Mouse (Mus musculus) thymus, postnatal 4 days (tissue): ENCODE results near the gene Jak1.

Experiments
- DNase-seq: peaks from one replicate; pipeline ENCODE4 v3.0.0; 2021

Jak1 gene

DNA sequence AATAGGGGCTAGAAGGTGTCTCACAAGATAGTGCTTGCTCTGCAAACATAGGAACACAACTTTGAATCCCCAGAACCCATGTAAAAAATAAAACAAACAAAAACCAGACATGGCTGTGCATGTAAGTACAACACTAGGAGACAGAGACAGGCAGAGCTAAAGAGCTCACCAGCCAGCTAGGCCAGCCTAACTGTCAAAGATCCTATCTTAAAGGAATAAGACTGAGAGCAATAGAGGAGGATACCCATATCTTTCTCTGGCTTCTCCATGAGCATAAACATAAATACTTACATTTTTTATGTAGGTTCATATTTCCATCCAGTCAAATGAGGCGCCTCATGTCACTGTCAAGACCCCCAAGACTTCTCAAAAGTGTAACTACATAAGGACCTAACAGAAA lies 29.1 kb downstream of the Jak1 start:
- peak; percentile 2 for DNase-seq

DNA sequence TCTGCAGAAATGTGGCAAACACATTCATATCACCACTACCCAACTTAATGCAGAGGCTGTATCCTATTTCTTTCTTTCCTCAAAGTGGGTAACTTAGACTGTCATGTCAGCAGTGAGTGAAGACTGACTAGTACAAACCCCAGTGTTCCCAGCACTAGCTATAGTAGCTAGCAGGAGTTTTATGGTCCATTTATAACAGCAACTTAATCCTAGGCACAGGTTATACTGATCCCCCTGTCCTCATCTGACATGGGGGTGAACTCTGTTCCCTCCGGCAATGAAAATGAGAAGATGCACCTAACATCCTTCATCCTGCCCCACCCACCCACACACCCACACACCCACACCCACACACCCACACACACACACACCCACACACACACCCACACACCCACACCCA lies 30.3 kb downstream of the Jak1 start:
- no peak for DNase-seq

DNA sequence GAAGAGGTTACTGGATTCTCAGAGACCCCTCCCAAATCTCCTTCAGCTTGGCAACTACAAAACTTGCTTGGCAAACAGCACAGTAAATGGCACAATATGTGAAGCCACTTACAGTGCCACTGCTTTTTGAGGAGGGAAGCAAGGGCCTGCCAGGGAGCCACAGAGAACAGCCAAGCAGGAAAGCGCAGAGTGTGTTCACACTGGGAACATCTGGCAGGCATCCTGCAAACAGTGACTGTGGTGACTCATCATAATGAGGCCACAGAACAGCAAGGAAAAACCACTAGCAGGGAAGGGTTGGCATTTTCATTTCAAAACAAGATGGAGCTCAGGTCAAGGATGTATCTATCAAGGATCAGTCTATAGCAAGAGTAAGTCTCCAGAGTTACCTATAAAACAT lies 30.8 kb downstream of the Jak1 start:
- no peak for DNase-seq

DNA sequence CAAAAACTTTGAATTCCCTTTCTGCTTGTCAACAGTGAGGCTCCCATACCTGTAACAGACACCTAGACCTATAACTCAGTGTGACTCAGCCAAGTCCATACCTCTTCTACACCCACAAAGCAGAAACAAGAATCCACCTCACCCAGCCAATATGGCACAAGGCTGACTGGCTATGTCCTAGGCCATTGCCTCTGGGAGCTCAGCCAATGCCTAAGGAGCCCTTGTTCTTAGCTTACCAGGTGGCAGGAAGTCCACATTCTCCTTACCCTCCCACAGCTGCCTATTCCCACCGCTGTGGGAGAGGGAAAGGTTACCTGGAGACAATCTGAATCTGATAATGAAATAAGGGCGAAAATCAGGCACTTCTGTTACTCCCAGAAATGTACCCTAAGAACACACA lies 34.5 kb downstream of the Jak1 start:
- no peak for DNase-seq

DNA sequence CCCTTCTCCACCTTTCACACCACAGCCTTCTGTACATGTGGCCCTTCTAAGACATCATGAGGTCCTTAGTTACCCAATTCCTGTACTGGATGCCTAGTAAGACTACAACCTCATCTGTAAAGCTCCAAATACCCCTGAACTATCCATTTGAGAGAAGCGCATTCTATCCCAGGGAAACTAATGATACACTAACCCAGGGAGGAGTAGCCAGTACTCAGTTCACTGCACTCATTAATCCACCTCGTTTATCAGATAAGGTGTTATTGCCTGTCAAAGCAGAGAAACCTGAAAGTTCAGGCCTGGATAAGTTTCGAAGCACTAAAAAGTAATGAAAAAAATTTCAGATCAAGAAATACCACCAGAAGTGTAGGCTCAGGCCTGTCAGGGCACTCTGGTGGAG lies 37.7 kb downstream of the Jak1 start:
- DNase-seq = no peak

DNA sequence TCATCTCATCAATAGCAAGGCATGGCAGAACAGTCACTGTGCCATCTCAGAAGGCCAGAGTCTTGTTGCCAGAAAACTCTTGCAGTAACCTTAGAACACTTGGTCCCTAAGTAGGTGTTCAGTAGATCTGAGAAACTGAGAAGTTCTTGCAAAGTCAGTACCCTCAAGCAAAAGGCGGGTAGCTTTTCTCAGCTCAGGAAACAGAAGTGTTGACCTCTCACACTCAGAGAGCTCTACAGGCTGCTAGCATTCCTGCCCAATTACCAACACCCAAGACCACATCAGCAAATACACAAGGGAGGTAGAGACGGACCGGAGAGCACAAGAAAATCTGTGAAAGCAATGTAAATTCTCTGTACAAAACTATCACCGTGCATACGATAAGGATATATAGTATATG lies 39.1 kb downstream of the Jak1 start:
- DNase-seq = no peak

DNA sequence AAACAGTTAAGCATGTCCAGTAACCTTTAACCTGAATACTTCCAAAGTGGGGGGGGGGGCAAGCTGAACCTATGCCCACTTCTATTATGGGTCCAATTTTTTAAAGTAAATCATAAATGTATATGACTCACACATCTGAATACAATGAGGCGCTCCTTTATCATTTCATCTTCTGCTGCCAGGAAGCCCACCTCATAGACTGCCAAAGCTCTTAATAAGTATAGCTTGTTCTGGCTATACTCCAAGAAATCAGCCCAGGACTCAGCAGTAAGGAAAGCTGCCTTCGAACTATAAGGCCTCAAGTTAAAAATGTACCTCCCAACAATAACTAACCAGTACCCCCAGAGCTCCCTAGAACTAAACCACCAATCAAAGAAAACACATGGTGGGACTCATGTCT lies 44.1 kb downstream of the Jak1 start:
- DNase-seq = no peak

DNA sequence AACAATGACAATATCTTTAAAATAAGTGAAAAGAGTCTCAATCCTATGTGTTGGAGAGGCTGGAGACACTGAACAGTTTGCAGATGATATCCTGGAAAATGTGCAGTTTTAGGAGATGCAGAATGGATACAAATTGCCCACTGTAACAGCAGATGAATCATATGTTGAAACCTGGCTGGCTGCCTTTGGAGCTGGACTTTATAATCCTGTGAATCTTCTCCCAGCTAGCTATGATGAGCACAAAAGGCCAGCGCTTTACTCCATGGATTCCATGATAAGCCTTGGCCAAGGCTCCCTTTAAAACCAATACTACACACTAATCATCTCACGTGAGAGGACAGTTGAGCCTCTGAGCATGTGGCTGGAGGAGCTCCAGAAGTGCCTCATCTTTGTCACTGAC lies 45.2 kb downstream of the Jak1 start:
- DNase-seq = no peak

DNA sequence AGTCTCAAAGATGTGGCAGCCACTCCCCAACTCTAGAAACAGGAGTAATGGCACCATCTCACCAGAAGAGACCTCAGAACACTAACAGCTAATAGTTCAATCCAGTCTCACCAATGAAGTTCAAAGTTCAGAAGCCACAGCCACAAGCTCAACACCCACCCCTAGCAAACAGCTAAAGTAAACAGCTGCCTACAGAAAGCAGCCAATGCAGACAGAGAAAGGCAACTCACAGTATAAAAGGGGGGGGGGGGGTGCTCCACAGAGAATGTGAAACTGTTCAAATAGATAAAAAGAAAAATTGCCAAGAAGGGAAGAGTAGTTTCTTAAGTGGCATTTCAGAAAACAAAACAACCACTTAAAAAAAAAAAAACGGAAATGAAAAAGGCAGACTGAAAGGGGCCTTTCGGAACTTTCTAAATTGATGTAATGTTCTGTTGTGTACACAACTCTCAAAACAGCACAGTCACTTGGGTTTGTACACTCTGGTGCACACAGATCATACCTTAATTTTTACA lies 48.0 kb downstream of the Jak1 start:
- DNase-seq = no peak

DNA sequence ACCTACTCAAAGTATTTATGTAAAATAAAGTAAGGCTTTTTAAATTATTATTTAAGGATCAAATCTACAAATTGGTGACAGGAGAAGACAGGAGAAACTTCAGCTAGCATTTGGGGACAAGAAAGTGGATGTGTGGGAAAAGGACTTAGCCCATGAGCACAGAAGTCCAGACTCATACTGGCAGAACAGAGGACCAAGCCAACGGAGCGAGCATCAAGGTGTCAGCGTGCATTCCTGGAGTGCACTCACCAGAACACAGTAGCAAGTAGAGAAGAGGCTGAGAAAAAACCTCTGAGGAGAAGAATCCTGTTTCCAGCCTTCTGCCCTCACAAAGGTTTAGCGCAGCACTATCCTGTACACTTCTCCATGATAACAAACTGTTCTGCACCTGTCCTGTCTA lies 48.8 kb downstream of the Jak1 start:
- no peak for DNase-seq

DNA sequence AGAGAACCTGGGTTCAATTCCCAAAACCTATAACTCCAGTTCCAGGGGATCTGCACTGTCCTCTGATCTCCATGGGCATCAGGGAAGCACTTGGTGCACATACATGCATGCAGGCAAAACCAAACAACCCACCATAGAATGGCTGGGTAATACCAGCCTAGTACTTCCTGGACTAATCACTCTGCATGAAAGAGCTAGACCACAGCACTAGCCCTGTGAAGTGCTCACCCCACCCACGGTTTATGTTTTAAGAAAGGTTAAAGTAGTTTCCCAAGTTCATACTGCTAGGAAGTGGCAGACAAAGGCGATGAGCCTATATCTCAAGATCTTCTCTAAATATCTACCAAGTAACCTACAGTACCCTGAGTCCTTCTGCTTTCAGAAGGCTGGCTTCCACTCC lies 51.6 kb downstream of the Jak1 start:
- DNase-seq = no peak

DNA sequence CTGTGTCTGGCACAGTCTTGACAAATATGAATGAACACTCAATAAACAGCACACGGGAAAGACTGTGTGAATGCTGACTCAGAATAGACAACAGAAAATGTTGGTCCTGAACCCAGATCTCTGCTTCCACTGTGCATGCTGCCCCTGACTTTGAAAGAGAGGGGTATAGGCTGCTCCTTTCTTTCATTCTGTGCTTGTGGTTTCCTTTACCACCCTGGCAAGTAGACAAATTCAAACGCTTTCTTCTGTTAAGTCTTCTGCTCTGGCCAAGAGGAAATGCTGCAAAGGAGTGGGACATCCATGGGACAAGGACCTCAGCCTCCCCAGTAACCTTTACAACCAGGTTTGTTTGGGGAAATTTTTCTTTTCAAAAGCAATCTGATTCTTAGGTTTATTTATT lies 57.6 kb downstream of the Jak1 start:
- DNase-seq = no peak

DNA sequence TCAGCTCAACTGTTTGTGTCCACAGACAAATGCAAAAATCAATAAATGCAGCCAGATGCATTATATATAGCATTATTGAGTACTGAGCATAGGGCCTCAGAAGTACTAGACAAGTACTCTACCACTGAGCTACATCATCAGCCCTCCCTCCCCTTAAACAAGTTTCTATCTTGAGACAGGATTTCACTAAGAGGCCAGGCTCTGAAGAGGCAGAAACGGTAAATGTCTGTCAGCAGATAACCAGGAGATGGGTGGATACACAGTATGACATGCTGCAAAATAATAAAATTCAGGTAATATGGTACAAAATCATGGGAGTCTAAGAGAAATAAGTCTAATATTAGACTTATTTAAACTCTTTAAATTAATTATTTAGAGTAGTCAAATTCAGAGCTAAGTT lies 61.6 kb downstream of the Jak1 start:
- DNase-seq = no peak

DNA sequence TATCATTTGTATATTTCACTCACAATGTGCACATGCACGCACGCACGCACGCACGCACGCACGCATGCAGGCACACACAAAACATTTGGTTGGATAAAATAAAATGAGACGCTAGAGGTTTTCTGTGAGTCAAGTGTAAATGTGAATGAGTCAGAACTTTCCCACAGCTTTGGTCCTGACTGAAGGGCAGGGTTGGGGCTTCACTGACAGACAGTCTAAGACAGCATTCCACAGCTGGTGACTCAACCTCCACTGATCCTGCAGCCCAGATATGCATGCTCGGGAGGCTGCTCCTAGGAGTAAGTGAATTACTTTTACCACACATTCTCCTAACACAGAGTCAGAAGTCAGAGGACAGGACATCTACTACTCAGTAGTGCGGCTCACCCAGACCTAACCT lies 62.5 kb downstream of the Jak1 start:
- no peak for DNase-seq

DNA sequence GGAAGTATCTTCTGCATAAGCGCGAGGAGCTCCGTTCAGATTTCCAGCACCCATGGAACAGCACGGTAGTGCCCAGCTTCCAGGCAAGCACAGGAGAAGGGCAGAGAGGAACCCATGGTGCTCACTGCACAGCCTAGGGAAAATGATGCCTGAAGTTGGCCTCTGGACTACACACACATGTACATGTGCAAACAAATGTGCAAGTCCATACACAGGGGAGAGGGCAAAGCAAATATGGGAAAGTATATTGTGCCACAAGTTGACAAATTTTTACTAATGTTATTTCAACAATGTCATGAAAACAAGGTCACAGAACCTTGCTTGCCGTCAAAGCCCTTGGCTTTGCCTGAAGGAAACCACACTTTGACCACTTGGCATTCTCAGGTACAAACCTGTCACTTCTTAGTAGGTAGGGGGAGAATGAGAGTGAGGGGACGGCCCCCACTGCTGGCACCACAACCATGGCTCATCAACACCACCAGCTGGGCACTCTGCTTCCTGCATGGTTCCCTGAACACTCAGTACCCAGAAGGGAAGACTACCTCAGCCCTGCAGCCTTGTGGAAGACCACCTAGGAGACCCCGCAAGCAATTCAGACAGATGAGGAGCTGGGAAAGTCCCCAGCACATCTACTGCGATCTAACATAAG lies 65.5 kb downstream of the Jak1 start:
- DNase-seq = peak; percentile 61

DNA sequence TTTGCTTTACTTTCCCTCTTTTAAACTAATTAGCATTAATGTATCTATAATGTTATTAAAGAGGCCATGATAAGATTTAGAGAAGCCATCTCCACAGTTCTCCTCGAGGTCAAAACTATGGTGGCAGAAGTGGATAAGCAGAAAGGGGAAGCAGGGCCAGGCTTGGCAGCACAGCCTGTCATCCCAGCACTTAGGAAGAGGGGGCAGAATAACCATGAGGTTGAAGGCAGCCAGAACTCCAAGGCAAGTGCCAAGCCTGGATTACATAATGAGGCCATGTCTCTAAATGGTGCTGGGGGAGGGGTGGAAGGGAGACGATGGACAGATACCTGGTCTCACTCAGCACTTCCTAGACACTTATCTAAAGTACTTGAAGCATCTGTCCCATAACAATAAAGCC lies 66.7 kb downstream of the Jak1 start:
- DNase-seq = no peak

DNA sequence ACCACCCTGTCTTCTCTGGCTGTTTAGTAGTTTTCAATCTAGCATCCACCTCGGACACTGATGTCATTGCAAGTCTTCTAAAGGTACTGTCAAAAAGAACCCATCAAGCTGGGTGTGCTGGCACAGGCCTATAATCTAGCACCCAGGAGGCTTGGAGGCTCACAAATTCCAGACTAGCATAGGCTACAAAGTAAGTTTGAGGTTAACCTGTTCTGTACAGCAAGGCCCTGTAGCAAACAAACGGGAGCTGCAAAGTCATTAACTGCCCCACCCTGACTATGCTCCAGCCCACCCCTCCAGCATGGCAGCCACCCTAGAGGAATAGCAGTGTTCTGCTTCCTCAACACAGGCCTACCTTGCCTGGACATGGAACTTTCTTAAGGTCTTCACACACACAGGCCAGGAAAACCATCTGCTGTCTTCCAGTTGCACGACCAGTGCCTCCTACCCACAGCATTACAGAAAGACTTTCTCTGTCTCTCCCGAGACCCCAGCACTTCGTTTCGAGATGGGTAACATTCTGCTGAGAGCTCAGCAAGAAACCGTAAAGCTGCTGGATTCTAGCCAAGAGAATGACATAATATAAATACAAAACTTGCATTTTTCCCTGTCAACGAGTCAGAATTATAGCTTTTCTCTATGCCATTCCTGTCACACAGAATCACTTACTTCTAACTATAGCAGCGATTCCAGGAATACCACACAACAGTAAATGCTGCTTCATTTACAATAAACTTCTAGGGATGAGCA lies 67.5 kb downstream of the Jak1 start:
- DNase-seq = no peak

DNA sequence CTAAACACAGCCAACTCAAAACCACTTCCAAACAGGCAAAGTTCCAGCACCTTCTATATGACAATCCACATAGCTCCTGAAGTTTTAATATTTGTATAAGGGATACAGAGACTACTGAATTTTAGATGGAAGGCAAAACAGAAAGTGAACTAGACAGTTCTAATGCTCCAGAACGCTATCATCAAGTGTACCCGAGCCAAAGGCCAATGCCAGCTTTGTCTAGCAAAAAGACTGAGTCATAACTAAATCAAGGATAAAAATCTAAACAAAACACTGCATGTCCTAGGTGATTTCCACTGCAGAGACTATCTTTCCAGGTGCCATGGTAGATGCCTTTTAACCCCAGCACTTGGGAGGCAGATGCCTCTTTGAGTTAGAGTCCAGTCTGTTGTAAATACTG lies 68.7 kb downstream of the Jak1 start:
- DNase-seq = no peak

DNA sequence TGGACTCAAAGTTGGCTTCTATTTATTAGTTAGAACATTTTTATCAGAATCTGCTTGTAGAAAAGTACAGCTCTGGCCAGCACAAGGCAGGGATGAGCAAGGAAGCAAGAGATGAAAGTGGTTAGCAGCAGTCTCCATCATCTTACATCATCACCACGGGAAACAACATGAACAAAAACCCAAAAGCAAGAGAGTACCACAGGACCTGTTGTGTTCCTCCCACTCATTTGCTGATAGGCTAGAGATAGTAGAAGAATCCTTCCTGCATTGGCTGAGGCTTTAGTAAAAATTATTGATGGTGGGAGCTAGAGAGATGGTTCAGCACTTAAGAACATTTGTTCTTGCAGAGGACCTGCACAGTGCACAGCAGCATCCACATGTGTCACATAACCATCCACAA lies 70.9 kb downstream of the Jak1 start:
- no peak for DNase-seq

DNA sequence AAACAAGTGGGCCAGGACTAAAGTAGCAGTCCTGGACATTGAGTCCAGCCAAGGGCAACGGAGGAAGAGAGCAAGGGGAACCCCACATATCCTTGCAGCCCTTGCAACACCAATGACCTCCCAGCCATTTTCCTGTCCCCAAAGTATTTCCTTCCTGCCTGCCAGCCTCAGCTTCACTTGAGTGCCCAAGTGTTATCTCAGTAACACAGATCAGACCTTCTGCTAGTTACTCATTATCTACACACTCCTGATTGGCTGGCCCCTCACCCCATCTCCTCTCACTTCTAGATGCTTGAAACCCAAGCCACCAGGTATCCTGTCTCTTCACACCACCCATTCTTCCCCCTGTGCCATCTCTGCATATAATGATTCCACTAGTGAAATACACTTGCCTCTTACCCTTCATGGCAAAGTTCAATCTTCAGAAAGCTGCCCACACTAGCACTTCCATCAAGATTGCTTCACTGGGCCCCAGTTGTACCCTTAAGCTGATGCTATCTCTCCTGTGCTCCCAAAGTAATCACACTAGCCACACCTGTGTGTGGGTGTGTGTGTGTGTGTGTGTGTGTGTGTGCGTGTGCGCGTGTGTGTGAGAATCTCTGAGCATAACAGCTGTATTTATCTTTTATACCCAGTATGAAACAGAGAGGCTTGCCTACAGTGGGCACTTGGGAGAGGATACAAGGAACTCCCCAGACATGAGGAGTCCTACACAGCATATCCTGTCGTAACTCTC lies 72.7 kb downstream of the Jak1 start:
- DNase-seq = no peak

DNA sequence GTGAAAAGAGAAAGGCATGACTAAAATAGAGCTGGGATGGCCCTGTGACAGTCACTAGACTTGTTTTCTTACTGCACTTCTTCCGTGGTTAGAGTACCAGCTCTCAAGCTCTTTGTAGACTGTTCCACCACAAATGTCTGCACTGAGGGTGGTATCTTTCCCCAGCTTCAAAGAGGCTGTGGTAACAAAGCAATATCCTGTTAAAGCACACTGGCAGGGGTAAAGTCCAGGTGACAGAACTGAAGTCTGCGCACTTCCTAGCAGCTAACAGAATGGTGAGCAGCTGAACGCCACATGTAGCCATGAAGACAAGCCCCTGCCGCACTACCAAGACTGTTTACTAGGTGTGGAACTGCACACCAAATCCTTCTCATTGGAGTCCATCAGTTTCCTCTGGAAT lies 77.7 kb downstream of the Jak1 start:
- peak; percentile 71 for DNase-seq

DNA sequence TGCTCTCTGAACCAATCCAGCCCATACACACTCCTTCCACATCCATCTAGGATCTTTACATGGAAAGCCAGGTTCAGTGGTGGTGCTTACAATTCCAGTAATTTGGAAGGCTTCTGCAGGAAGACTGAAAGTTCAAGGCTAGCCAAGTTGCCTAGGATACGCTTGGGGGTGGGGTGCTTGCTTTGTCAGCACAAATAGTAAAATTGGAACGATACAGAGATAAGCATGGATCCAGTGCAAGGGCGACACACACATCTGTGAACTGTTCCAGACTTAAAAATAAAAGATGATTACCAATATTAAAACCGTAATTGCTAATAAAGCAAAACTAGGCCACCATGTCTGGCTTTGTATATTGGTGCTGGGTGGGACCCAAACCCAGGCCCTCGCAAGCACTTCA lies 78.5 kb downstream of the Jak1 start:
- DNase-seq = no peak

DNA sequence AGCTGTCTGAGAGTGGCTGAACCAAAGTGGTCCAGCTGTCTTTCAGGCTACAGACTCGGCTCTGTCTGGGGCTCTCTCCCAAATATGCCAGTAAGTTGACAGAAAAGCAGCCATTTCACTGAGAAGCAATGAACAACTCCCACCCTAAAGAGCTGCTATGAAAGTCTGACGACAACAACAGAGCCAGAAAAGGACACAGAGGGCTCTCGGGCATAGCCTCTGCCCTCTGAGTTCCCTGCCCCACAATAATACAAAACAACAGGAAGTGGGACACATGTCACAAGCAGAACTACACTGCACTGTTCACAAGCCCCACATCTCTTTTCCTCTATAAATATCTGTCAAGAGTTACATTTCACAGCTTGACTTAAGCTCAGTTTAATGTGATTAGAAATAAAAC lies 79.9 kb downstream of the Jak1 start:
- DNase-seq = no peak

DNA sequence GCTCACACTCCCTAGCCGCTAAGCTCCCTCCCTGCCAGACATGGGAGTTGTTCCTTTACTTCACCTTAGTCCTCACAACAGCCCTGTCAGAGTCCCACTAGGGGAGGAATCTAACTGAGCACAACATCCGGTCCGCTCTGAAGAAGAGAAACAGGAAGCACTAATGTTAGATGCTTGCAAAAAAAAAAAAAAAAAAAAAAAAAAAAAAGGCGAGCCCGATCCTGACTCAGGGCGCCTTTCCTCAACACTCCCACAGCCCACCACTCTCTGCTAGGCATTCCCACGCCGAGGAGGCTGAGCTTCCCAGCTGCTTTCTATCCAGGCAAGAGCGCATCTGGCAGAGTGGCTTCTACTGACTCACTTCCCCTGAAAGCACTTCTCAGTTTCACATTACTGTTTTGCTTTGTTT lies 82.5 kb downstream of the Jak1 start:
- peak; percentile 57 for DNase-seq
